Mouse (Mus musculus): ENCODE results near the gene Mitd1. TPM values are rescaled to one million over a fixed set of nuclear protein-coding genes. Genes with fewer than 3 reads are reported as not detected.

Gene Mitd1
- 17.6 TPM for polyA plus RNA-seq (2014; fragmentation: Illumina TruSeq; extraction: RNeasy Lipid Tissue Mini Kit (QIAGEN cat#74804); ENCODE audit: insufficient read depth, low read depth, low replicate concordance)

DNA sequence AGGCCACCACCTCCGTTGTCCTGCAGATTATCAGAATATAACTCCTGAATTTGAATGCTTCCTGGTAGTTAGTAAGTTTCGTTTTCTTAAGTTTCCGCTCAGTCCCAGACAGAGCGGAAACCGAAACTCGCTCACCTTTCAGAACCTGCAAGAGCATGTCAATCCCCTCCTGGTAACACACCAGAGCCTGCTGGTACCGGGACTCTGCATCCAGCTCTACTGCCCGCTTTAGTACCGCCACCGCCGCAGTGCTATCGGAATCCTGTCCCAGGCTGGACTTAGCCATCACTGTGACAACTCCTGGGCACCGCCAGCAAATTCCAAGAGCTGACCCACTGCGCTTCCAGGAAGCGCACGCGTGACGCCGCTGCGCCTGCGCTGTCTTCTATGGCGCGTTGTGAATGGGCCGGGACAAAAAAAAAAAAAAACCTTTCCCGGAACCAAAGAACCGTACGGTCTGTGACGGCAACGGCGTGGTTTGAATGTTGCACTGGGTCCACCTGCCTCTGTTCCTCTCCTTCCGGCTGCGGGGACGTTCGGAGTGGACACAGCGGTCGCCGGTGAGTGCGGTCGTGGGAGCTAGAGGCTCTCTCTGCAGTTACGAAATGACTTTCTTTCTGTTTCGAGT lies at the start of gene Mitd1, which contains the start of gene Mrpl30:
TSS of gene Mitd1 (minus strand) at position 387 of the 628 bp plus-strand sequence.
TSS of gene Mrpl30 (plus strand) at position 453 of the 628 bp plus-strand sequence.

DNA sequence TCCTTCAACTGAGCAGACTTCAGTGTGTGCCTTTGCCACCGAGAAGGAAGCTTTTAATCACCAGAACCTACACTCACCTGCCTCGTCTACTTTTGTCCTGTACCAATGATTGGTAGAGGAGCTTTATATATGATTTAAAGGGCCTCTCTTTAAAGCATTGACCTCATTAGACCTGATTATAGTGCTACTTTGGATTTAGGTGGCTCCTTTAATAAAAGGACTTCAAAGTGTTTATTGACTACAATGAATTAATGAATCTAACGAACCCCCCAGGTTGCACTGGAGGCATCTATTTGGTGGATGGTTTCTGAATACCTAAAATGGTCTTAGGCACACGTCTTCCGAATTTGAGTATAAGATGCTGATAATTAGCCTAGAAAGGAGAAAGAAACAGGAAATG lies 26.2 kb upstream of the Mitd1 start, which contains the start of gene Lyg2:
TSS of gene Lyg2 (minus strand) at position 101 of the 400 bp plus-strand sequence.

DNA sequence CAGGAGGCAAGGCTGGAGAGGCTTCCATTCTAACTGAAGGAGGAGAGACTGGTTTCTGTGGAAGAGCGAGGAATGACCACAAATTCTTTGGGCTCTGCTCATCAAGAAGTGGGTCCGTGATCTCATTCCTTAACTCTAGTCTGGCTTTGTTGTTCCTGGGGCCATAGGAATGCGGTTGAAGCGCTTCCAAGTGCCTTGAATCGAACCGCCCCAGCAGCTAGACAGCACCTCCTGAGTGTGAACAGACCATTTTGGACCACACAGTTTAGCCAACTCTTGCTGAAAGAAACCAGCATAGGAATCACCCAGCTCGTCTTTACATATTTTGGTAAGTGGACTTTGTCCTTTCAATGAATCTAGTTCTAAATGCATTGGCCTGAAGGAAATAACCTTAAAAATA lies 18.5 kb downstream of the Mitd1 start, which contains the start of gene Lipt1:
TSS of gene Lipt1 (plus strand) at position 35 of the 400 bp plus-strand sequence.

DNA sequence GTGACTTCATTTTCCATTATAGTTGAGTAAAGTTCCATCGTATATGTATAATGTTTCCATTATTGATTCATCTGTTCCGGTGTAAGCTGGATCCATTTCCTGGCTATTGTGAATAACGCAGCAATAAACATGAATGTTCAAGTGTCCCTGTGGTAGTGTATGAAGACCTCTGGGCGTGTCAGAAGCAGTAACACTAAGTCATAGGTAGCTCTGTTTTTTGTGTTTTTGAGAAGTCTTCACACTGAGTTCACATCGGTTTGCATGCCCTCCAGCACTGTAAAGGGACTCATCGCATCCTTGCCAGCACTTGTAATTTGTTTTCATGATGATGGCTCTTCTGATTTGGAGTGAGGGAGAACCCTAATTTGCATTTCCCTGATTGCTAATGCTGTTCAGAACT lies 23.9 kb downstream of the Mitd1 start, which contains the start of gene Tsga10:
TSS of gene Tsga10 (minus strand) at position 144 of the 400 bp plus-strand sequence.

Other genes with a start within 250 kb of the Mitd1 start
- gene 2010300C02Rik, start 170.3 kb downstream of the Mitd1 start, polyA plus RNA-seq (2014; fragmentation: Illumina TruSeq; extraction: RNeasy Lipid Tissue Mini Kit (QIAGEN cat#74804); ENCODE audit: insufficient read depth, low read depth, low replicate concordance): 8.2 TPM
- gene Tsga10, start 24.0 kb downstream of the Mitd1 start, polyA plus RNA-seq (2014; fragmentation: Illumina TruSeq; extraction: RNeasy Lipid Tissue Mini Kit (QIAGEN cat#74804); ENCODE audit: insufficient read depth, low read depth, low replicate concordance): 4.6 TPM
- gene Lipt1, start 18.7 kb downstream of the Mitd1 start, polyA plus RNA-seq (2014; fragmentation: Illumina TruSeq; extraction: RNeasy Lipid Tissue Mini Kit (QIAGEN cat#74804); ENCODE audit: insufficient read depth, low read depth, low replicate concordance): 2.1 TPM
- gene Mrpl30, start 66 bp upstream of the Mitd1 start, polyA plus RNA-seq (2014; fragmentation: Illumina TruSeq; extraction: RNeasy Lipid Tissue Mini Kit (QIAGEN cat#74804); ENCODE audit: insufficient read depth, low read depth, low replicate concordance): 118 TPM
- gene Lyg2, start 26.1 kb upstream of the Mitd1 start, polyA plus RNA-seq (2014; fragmentation: Illumina TruSeq; extraction: RNeasy Lipid Tissue Mini Kit (QIAGEN cat#74804); ENCODE audit: insufficient read depth, low read depth, low replicate concordance): not detected
- not detected for gene Lyg1, start 67.3 kb upstream of the Mitd1 start, polyA plus RNA-seq (2014; fragmentation: Illumina TruSeq; extraction: RNeasy Lipid Tissue Mini Kit (QIAGEN cat#74804); ENCODE audit: insufficient read depth, low read depth, low replicate concordance)
- gene Txndc9, start 107.5 kb upstream of the Mitd1 start, polyA plus RNA-seq (2014; fragmentation: Illumina TruSeq; extraction: RNeasy Lipid Tissue Mini Kit (QIAGEN cat#74804); ENCODE audit: insufficient read depth, low read depth, low replicate concordance): 45.9 TPM
- gene Eif5b, start 107.6 kb upstream of the Mitd1 start, polyA plus RNA-seq (2014; fragmentation: Illumina TruSeq; extraction: RNeasy Lipid Tissue Mini Kit (QIAGEN cat#74804); ENCODE audit: insufficient read depth, low read depth, low replicate concordance): 20.9 TPM
- gene Rev1, start 239.4 kb upstream of the Mitd1 start, polyA plus RNA-seq (2014; fragmentation: Illumina TruSeq; extraction: RNeasy Lipid Tissue Mini Kit (QIAGEN cat#74804); ENCODE audit: insufficient read depth, low read depth, low replicate concordance): 6.4 TPM